Mouse (Mus musculus) ES-CJ7 (cell line): ENCODE data around the gene Hoxa5.

Experiments
- DNase-seq: peaks from one replicate; pipeline ENCODE4 v3.0.0; 2011; ENCODE audit warnings: low read depth, low spot score

The Hoxa5 gene

DNA sequence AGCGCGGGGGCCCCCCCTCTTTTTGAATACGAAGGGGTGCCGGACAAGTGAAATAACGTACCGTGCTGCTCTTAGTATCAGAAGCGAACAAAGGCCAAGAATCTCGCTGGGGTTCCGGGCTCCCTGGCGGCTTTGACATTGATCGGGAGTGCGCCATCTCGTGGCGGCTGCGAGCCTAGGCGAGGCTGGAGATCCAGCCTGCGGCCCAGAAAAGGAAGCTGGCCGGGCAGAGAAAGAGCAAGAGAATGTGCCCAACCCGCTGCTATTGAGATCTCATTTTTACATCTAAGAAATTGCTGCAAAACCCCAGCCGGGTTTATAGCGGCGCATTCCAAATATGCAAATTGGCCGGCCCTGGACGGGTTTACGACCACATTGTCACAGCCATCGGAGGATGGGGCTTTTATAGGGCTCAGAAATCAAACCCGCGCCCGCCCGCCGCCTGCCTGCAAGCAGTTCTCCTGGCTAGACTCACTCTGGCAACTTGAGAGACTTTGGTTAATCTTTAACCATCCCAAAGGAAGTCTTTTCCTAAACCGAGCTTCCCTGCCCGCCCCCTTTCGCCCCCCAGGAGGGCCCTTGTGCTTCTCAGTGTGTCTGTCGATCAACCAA lies 36.1 kb upstream of the Hoxa5 start, which contains the start of gene Hoxa10:
Hoxa10 (minus strand) TSS at position 466 of the 612 bp plus-strand sequence.
- DNase-seq: peak; percentile 90

DNA sequence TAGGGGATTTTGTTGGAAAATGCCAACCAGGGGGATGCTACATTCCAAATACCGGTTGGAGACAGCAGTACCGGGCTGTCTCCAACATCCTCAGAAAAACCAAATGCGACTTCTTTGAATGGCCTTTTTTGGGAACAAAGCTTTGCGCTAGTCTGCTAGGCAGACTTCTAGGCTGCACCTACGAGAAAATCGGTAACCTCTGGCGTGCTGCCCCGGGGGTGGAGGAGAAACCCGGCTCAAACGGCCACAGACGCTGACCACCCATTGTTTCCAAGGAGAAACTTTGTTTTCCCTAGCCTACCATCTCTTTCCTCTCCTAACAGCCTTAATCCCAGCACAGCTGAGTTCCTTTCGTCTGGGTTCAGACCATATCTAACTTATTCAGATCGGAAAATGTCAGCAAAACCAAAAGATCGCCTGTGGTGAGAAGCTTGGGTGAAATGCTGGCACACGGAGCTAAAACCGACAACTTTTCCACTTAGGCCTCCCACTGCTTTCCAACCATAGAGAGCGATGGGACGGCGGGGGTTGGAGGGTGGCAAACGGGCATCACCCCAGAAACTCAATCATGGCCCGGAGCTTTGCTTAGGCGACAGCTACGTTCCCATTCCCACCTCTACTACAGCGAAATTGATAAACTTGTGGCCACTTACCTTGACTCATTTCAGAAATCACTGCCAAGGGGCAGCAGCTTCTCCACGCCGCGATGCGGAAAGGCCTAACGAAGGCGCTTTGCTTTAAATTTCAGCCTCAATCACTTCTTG lies 35.4 kb upstream of the Hoxa5 start:
- DNase-seq: no peak

GRCm38 (mm10) chr6:52238976-52239375 lies 34.6 kb upstream of the Hoxa5 start:
- no peak for DNase-seq

- no peak for DNase-seq
Measured at GRCm38 (mm10) chr6:52238155-52238545, 33.8 kb upstream of the Hoxa5 start.

- DNase-seq: no peak
Measured at GRCm38 (mm10) chr6:52237346-52238154, 33.2 kb upstream of the Hoxa5 start.

- no peak for DNase-seq
Measured at GRCm38 (mm10) chr6:52236806-52237205, 32.4 kb upstream of the Hoxa5 start.

GRCm38 (mm10) chr6:52235866-52236265 lies 31.5 kb upstream of the Hoxa5 start:
- no peak for DNase-seq

DNA sequence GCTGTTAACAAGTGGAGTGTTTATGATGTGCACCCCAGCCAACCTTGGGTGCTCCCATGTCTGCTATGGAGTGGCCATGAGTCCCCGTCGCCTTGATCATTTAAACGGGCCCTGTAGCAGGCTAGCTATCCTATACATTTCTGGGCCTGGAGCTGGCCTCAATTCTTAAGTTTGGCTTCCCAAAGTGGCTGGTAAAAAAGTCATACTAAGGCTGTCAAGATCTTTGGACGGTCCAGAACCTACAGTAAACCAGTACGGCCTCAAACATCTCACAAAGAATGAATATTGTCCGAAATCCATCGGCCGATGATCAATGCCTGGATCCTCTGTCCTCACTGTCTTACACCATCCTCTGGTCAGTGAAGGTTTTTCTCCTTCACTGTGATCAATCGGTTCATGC lies 30.9 kb upstream of the Hoxa5 start:
- no peak for DNase-seq

- DNase-seq: peak; percentile 44
Measured at GRCm38 (mm10) chr6:52234428-52235140, 30.2 kb upstream of the Hoxa5 start.

- peak; percentile 64 for DNase-seq
Measured at GRCm38 (mm10) chr6:52233546-52234427, 29.4 kb upstream of the Hoxa5 start.

GRCm38 (mm10) chr6:52232984-52233545 lies 28.7 kb upstream of the Hoxa5 start:
- DNase-seq: peak; percentile 81

DNA sequence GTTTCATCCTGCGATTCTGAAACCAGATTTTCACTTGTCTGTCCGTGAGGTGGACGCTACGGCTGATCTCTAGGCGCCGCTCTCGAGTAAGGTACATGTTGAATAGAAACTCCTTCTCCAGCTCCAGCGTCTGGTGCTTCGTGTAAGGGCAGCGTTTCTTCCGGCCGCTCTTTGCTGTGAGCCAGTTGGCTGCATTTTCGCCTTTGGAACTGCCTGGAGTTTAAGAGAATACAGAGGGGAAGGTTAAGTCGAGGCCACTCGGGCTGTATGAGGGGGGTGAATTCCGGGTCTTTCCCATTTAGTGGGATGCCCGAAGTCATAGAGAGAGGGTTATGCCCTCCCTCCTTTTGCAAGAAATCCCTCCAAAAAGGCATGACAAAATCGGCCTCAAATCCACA lies 28.2 kb upstream of the Hoxa5 start:
- DNase-seq: peak; percentile 85

GRCm38 (mm10) chr6:52231885-52232567 lies 27.6 kb upstream of the Hoxa5 start:
- DNase-seq: peak; percentile 71

- peak; percentile 50 for DNase-seq
Measured at GRCm38 (mm10) chr6:52230516-52231165, 26.3 kb upstream of the Hoxa5 start, which contains the start of gene Hoxa9. Hoxa9 (minus strand) TSS chr6:52231089.

- DNase-seq: peak; percentile 78
Measured at GRCm38 (mm10) chr6:52229558-52230416, 25.4 kb upstream of the Hoxa5 start.

DNA sequence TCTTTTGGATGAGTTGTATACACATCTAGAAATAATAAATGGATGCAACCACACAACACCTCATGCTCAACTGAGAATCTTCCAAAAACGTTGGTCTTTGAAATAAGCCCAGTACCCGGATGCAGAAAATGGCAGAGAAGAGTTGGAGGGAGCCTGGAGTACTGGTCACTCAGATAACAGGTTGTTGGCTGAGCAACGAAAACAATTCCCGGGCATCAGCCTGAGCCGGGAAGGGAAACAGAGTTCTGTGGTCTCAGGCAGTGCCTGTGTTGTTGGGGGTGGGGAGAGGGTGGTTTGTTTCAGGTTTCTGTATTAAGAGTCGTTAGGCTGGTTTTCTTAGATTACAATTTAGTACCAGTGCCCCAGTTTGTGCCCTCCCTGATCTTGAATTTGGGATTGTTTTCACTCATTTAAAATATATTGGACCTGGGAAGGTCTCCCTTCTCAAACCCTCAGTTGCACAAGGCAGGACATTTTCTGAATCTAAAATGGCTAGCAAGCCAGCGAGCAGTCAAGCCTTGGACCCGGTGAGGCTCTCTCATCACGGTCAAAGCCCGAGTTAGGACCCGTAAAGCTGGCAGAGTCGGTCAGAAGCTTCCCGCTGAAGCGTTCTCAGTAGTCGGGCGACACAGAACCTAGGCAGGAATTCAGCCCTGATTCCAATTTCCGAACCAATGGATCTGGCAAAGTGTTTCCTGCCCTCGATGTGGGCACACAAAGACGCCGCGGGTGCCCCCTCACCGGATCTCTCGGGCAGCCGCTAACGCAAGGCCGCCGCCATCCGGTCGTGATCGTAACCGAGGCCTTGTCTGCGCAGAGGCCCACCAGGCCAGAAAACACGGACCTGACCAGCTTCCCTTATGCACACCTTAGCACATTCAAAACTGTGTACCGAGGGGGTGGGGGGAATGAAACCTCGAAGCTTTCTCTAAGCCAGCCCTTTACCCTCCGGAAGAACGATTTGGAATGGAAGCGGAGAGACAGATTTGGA lies 24.4 kb upstream of the Hoxa5 start:
- peak; percentile 50 for DNase-seq
